Mouse (Mus musculus) embryo, embryonic 9.5 days (tissue): ENCODE measurements at regions not wholly inside any gene's neighbourhood (a gene's known extent, or its start where the extent isn't known, plus 50 kb on each side); places are given as distances from the start of the nearest gene placed in this dataset.

ENCODE experiments used
- DNase-seq: peaks from one replicate; pipeline ENCODE4 v3.0.0-alpha.2; 2017; ENCODE audit errors: extremely low spot score

GRCm38 (mm10) chr9:52241577-52241976 lies 73.2 kb upstream of the Zc3h12c start:
- DNase-seq, result no peak

- DNase-seq, result no peak
Measured at GRCm38 (mm10) chr9:52240585-52241320, 72.4 kb upstream of the Zc3h12c start.

- DNase-seq, result no peak
Measured at GRCm38 (mm10) chr9:52234775-52235174, 66.4 kb upstream of the Zc3h12c start.

GRCm38 (mm10) chr9:52229589-52229988 lies 61.2 kb upstream of the Zc3h12c start:
- no peak for DNase-seq

- no peak for DNase-seq
Measured at GRCm38 (mm10) chr9:52225646-52226045, 57.3 kb upstream of the Zc3h12c start.

GRCm38 (mm10) chr9:52223509-52224113 lies 55.2 kb upstream of the Zc3h12c start:
- peak; percentile 53 for DNase-seq
